Mouse (Mus musculus) layer of hippocampus, adult 9-11 months (tissue): ENCODE results near the gene Serpina3k.
"Not testable (repeated sequence)": the region's sequence is repeated elsewhere in the genome, so short reads cannot be mapped to it uniquely, and the experiment has no call there.

Experiments
- DNase-seq: peaks from one replicate; pipeline ENCODE4 v3.0.0; 2022

Gene Serpina3k

DNA sequence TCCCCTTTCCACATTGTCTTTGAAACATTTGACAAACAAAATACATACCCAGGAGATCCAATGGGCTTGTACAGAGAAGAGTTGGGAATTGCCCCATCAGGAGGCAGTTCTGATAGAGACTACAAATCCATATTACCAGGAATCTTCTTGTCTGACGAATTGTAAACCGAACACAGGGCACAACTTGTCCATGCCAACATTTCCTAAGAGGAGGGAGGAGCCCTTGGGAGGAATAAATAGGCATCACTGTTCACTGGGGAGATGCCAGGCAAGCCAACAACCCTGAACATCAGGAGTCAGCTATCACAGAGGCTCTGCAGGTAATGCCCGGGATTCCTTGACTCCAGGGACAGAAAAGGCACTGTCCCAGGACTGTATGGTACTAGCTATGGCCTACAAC lies at the start of gene Serpina3k, which contains the start of gene Serpina3m:
Serpina3k (plus strand) TSS at position 261 of the 400 bp plus-strand sequence.
Serpina3m (plus strand) TSS at position 261 of the 400 bp plus-strand sequence.
- DNase-seq = not testable (repeated sequence)

GRCm38 (mm10) chr12:104289872-104290271 lies 48.4 kb upstream of the Serpina3k start:
- no peak for DNase-seq

- no peak for DNase-seq
Observed at GRCm38 (mm10) chr12:104293963-104294362, 44.3 kb upstream of the Serpina3k start.

- DNase-seq = no peak
Observed at GRCm38 (mm10) chr12:104298049-104298448, 40.2 kb upstream of the Serpina3k start.

DNA sequence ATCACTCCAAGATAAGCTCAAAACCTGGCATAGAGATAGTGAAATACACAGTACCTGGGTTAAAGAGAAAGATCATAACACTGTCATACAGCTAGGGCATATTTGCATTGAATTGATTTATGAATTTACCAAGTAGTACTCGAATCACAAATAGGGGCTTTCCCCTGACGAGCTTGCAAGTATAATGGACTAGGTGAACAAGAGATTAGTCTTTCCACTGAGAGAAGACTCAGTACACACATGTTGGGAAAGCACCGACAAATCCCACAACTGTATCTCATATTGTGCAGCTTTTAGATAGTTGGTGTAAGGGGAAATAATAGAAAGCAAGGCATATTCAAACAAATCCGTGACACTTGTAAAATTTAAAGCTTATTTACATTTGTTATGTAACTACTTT lies 32.3 kb upstream of the Serpina3k start:
- no peak for DNase-seq

GRCm38 (mm10) chr12:104314253-104314652 lies 24.0 kb upstream of the Serpina3k start, which contains the start of gene Serpina3j:
Serpina3j (plus strand) TSS chr12:104314553.
- DNase-seq = no peak

DNA sequence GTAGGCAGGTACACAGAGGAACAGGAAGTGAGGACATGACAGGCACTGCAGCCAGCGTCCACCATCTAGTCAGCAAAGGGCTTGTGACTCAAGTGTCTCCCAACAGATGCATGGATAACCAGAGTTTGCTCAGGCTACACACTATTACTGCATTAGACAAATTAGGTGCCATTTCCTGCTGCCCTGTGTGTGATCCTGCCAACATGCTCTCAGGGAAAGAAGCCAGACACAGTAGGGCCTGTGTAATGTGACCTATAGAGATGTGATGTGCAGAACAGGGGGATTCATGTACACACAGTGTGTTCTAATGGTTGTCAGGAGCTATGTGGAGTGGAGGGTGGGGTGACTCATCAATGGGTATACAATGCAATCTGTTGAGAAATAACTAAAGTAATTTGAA lies 15.8 kb upstream of the Serpina3k start:
- no peak for DNase-seq

DNA sequence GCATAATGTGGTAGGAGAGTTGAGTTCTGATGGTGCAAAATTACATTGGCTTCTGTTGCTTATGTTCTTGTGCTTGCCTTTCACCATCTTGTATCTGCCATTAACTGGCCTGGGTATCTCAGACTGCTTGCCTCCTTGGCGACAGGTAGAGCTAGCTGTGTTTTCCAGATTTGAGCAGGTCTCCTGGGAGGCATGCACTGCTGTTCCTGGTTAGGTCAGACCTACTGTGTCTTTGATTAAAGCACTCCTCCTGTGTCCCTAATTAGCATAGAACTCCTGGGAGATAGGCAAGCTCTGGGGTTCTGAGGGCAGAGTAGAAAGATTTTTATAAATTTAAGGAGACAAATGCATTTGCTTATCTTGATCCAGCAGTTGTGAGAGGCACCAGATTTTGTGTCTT lies 6.6 kb upstream of the Serpina3k start:
- DNase-seq = no peak

DNA sequence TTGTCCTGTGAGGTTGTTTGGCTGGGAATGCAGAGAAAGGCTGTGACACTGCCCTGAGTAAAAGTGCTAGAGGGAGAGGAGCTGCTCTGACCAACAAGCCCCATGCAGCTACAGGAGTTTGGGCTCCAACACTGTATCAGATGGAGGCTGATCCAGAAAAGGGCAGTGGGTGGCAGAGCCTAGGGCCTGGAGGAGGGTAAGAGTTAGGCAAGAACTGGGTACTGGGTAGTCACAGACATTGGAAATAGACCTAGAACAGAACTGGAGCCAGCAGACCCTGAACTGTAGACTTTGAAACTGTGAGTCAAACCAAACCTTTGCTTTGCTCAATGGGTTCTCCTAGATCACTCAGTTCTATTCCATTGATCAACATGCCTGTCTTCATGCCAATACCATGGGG lies 1.4 kb upstream of the Serpina3k start:
- DNase-seq = not testable (repeated sequence)

- no peak for DNase-seq
Observed at GRCm38 (mm10) chr12:104338705-104339104, 419 bp downstream of the Serpina3k start.

DNA sequence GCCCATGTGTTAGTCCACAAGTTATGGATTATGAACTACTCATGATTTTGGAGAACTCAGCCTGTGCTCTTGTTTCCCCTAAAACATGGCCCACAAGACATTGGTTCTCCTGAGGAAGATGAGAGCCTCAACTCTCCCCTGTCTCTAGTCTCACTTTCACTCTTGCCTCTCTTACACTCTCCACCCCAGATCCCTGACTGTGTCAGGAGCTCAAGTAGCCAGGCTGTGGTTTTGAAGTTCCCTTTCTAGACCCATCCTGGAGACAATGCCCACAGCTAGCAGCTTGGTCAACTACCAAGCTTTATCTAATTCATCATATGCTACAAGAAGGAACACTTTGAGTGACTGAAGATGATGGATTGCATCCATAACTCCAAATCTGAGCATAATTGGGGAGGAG lies 4.2 kb downstream of the Serpina3k start:
- DNase-seq = not testable (repeated sequence)

DNA sequence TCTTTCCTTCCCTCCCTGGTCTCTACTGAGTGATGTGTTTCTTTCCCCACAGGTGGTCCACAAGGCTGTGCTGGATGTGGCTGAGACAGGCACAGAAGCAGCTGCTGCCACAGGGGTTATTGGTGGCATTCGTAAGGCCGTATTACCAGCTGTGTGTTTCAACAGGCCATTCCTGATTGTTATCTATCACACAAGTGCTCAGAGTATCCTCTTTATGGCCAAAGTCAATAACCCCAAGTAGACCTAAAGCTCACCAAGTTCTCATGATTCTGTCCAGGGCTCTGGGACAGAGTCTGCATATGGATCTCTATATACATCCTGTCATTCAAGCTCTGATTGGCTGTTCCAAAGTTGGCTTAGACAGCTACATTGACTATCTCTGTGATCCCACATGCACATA lies 6.9 kb downstream of the Serpina3k start:
- DNase-seq = no peak

DNA sequence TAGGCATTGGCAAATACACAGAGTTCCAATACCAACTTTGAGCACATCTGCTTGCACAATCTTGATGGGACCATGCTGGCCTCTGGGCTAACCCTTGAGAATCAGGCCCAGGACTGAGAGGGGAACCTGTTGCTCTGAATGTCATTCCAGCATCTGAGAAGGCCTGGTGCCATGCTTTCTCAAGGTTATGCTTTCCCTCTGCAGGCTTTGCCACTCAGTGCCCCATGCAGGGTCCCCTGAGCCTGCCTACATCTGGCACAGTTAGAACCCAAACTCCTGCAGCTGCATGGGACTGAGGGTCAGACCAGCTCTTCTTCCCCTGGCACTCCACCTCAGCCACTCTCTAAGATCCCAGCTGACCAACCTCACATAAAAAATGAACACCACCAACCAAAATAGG lies 7.4 kb downstream of the Serpina3k start:
- DNase-seq = no peak

- DNase-seq = no peak
Observed at GRCm38 (mm10) chr12:104347091-104347490, 8.8 kb downstream of the Serpina3k start.

GRCm38 (mm10) chr12:104351812-104352211 lies 13.5 kb downstream of the Serpina3k start:
- peak; percentile 29 for DNase-seq

- DNase-seq = no peak
Observed at GRCm38 (mm10) chr12:104356006-104356405, 17.7 kb downstream of the Serpina3k start.

DNA sequence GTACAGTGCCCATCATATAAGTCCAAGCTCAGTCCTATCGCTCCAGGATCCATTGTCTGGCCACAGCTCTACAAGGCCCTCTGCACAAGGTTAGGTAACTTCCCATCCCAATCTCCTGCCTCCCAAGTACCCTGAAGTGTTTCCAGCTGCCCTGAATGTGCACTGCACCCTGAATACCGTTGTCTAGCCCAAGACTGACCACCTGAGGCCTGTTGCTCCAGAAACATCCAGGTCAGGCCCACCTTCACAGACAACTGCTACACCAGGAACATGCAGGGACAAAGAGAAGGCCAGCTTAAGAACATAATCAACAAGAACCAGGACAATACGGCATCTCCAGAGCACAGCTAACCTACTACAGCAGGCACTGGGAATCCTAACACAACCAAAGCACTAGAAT lies 31.7 kb downstream of the Serpina3k start:
- DNase-seq = no peak

GRCm38 (mm10) chr12:104377179-104377578 lies 38.9 kb downstream of the Serpina3k start:
- not testable (repeated sequence) for DNase-seq

GRCm38 (mm10) chr12:104378351-104378750 lies 40.1 kb downstream of the Serpina3k start:
- not testable (repeated sequence) for DNase-seq

DNA sequence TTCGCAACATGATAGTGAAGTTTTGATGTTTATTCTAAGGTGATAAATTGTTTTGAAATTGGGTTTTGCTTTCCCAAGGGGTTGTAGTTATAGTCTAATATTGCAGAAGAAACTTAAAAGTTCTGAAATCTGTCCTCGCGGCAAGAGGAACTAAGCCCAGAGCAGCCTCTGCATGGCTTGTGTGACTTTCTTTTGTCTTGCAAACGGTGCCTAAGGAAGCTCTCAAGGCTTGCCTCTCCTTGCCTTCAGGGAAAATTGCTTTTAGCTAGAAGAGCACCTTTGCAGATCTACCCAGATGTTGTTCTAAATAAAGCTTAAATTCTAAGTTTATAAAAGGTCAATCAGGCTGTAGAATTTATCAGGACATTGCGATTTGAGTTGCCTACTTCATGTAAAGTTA lies 40.5 kb downstream of the Serpina3k start:
- DNase-seq = not testable (repeated sequence)

- no peak for DNase-seq
Observed at GRCm38 (mm10) chr12:104379856-104380255, 41.6 kb downstream of the Serpina3k start.

- not testable (repeated sequence) for DNase-seq
Observed at GRCm38 (mm10) chr12:104381071-104381604, 42.9 kb downstream of the Serpina3k start.

DNA sequence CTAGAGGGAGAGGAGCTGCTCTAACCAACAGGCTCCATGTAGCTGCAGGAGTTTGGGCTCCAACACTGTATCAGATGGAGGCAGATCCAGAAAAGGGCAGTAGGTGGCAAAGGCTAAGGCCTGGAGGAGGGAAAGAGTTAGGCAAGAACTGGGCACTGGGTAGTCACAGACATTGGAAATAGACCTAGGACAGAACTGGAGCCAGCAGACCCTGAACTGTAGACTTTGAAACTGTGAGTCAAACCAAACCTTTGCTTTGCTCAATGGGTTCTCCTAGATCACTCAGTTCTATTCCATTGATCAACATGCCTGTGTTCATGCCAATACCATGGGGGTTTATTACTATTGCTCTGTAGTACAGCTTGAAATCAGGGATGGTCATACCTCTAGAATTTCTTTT lies 47.7 kb downstream of the Serpina3k start:
- not testable (repeated sequence) for DNase-seq

- not testable (repeated sequence) for DNase-seq
Observed at GRCm38 (mm10) chr12:104386878-104387277, 48.6 kb downstream of the Serpina3k start.

DNA sequence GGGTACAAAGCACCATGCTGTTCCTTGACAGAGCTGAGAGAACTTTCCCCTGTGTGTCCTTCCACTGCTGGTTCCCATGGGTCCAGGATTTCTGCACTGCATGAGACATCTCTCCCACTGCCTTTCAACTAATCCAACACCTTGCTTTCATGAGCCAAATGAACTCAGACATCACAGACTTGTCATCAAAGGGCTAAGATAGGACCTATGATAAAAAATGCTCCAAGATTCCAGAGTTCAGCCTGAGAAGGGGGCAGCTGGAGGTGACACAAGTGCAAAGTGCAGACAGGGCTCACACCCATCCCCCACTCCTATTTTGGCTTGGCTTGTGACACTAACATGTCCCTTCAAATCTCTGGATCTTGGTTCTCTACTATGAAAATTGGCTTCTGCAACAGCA lies 50.2 kb downstream of the Serpina3k start:
- DNase-seq = no peak
